Mouse (Mus musculus) liver, embryonic 12.5 days (tissue): ENCODE results near the gene Ankrd9. TPM values are rescaled to one million over a fixed set of nuclear protein-coding genes. Genes with fewer than 3 reads are reported as not detected.
A peak's percentile ranks its signal among the peaks of the same experiment; 100 is the strongest.

Experiments
- ATAC-seq: fragments of 200-750 bp; cut with Nextera tagmentation; 2 replicates; pipeline ENCODE4 v1.8.0; 2017; ENCODE audit warnings: moderate number of reproducible peaks, mild to moderate bottlenecking, moderate library complexity
- H3K27ac ChIP-seq: fragments of 300-500 bp; sonication (generic); 2 replicates; pipeline ENCODE4 v1.5.1; 2016; ENCODE audit warnings: mild to moderate bottlenecking
- H3K27me3 ChIP-seq: fragments of 300-500 bp; sonication (generic); replicated peaks from 2 replicates; pipeline ENCODE4 v1.6.1; 2016; ENCODE audit warnings: mild to moderate bottlenecking, moderate library complexity
- H3K36me3 ChIP-seq: fragments of 300-500 bp; sonication (generic); 2 replicates; pipeline ENCODE4 v1.6.1; 2016; ENCODE audit warnings: mild to moderate bottlenecking, moderate library complexity
- H3K4me1 ChIP-seq: fragments of 300-500 bp; sonication (generic); 2 replicates; pipeline ENCODE4 v1.6.1; 2016
- H3K4me2 ChIP-seq: fragments of 300-500 bp; sonication (generic); 2 replicates; pipeline ENCODE4 v1.6.1; 2016; ENCODE audit warnings: mild to moderate bottlenecking, moderate library complexity
- H3K4me3 ChIP-seq: fragments of 300-500 bp; sonication (generic); 2 replicates; pipeline ENCODE4 v1.5.1; 2016; ENCODE audit warnings: mild to moderate bottlenecking, moderate library complexity
- H3K9ac ChIP-seq: fragments of 300-500 bp; sonication (generic); 2 replicates; pipeline ENCODE4 v1.6.1; 2016; ENCODE audit warnings: mild to moderate bottlenecking, moderate library complexity
- H3K9me3 ChIP-seq: fragments of 300-500 bp; sonication (generic); replicated peaks from 2 replicates; pipeline ENCODE4 v1.6.1; 2016; ENCODE audit warnings: mild to moderate bottlenecking, moderate library complexity
- WGBS: fragments of 180-500 bp; shearing (Covaris S2); methylation state at CpG from one replicate; pipeline ENCODE4 v1.1.7; 2016; ENCODE audit not compliant: insufficient replicate concordance; 5-methylcytosine and 5-hydroxymethylcytosine counted together
- polyA plus RNA-seq: library from polyadenylated mRNA; unstranded; fragments of >200 nt; fragmentation: Nextera tagmentation; extraction: Ambion mirVana; gene quantifications from 2 replicates; pipeline ENCODE4 v1.2.1, GENCODE M21; 2016

Gene Ankrd9
- polyA plus RNA-seq: 62.2 TPM in 2 replicates

GRCm38 (mm10) chr12:110978607-110979406 lies at the start of gene Ankrd9:
Ankrd9 (minus strand) TSS chr12:110979040.
- peak within 1 kb of the TSS; percentile 84 for H3K4me2 ChIP-seq
- peak within 1 kb of the TSS; percentile 99 for H3K9ac ChIP-seq
- H3K27ac ChIP-seq: peak within 1 kb of the TSS; percentile 98
- H3K9me3 ChIP-seq: no peaks in the 10 kb centered on the region
- peaks cover 36% of the 10 kb centered on the region for H3K36me3 ChIP-seq
- H3K4me3 ChIP-seq: peak within 1 kb of the TSS; percentile 93
- peaks cover 65% of the 10 kb centered on the region for H3K4me1 ChIP-seq
- peak; percentile 86 for ATAC-seq
- H3K27me3 ChIP-seq: peaks cover 3% of the 10 kb centered on the region
- WGBS: 1% methylated on average over 87 of the region's 90 CpGs

- Histone ChIP-seq H3K9me3 (no peaks in the 10 kb centered on the region), H3K27ac (no peak overlapping the region), H3K4me1 (peaks cover 6% of the 10 kb centered on the region), H3K27me3 (no peaks in the 10 kb centered on the region), H3K4me3 (no peak overlapping the region), H3K36me3 (no peaks in the 10 kb centered on the region), H3K4me2 (no peak overlapping the region), H3K9ac (no peak overlapping the region)
- ATAC-seq: no peak
- WGBS: 28% methylated on average over 3 of the region's 3 CpGs
These were observed 42.7 kb upstream of the Ankrd9 start for GRCm38 (mm10) chr12:111021577-111021976.

- Histone ChIP-seq H3K4me2 (no peak overlapping the region), H3K4me3 (no peak overlapping the region), H3K9me3 (no peaks in the 10 kb centered on the region), H3K27me3 (no peaks in the 10 kb centered on the region), H3K4me1 (peaks cover 9% of the 10 kb centered on the region), H3K27ac (no peak overlapping the region), H3K9ac (no peak overlapping the region), H3K36me3 (no peaks in the 10 kb centered on the region)
- no peak for ATAC-seq
- 54% methylated on average over 1 of the region's 1 CpGs for WGBS
These were observed 42.3 kb upstream of the Ankrd9 start for GRCm38 (mm10) chr12:111021138-111021537.

GRCm38 (mm10) chr12:111019086-111019485 lies 40.2 kb upstream of the Ankrd9 start:
- Histone ChIP-seq H3K4me1 (peaks cover 9% of the 10 kb centered on the region), H3K27ac (no peak overlapping the region), H3K27me3 (no peaks in the 10 kb centered on the region), H3K4me3 (no peak overlapping the region), H3K9ac (no peak overlapping the region), H3K36me3 (no peaks in the 10 kb centered on the region), H3K9me3 (no peaks in the 10 kb centered on the region), H3K4me2 (no peak overlapping the region)
- WGBS: 78% methylated on average over 2 of the region's 2 CpGs
- no peak for ATAC-seq

GRCm38 (mm10) chr12:111018068-111018467 lies 39.2 kb upstream of the Ankrd9 start:
- H3K4me1 ChIP-seq: peaks cover 9% of the 10 kb centered on the region
- 89% methylated on average over 11 of the region's 11 CpGs for WGBS
- no peak overlapping the region for H3K4me3 ChIP-seq
- no peak overlapping the region for H3K4me2 ChIP-seq
- H3K9ac ChIP-seq: no peak overlapping the region
- H3K27me3 ChIP-seq: no peaks in the 10 kb centered on the region
- ATAC-seq: no peak
- H3K36me3 ChIP-seq: no peaks in the 10 kb centered on the region
- H3K9me3 ChIP-seq: no peaks in the 10 kb centered on the region; the same call in 1 of the 2 replicates
- no peak overlapping the region for H3K27ac ChIP-seq

GRCm38 (mm10) chr12:111016807-111017206 lies 38.0 kb upstream of the Ankrd9 start:
- Histone ChIP-seq H3K27me3 (no peaks in the 10 kb centered on the region), H3K9ac (no peak overlapping the region), H3K27ac (no peak overlapping the region), H3K4me3 (no peak overlapping the region), H3K4me2 (no peak overlapping the region), H3K4me1 (peaks cover 8% of the 10 kb centered on the region), H3K36me3 (no peaks in the 10 kb centered on the region), H3K9me3 (no peaks in the 10 kb centered on the region; the same call in 1 of the 2 replicates)
- no peak for ATAC-seq
- WGBS: 46% methylated on average over 3 of the region's 3 CpGs

GRCm38 (mm10) chr12:111009615-111010257 lies 30.9 kb upstream of the Ankrd9 start:
- Histone ChIP-seq H3K4me1 (peaks cover 61% of the 10 kb centered on the region), H3K27me3 (no peaks in the 10 kb centered on the region), H3K9ac (peak overlapping the region; percentile 33), H3K4me3 (no peak overlapping the region), H3K27ac (peak overlapping the region; percentile 64), H3K36me3 (no peaks in the 10 kb centered on the region), H3K9me3 (no peaks in the 10 kb centered on the region; the same call in 1 of the 2 replicates), H3K4me2 (peak overlapping the region; percentile 36)
- WGBS: 25% methylated on average over 6 of the region's 6 CpGs
- peak; percentile 70 for ATAC-seq

GRCm38 (mm10) chr12:111008500-111009490 lies 30.0 kb upstream of the Ankrd9 start:
- ATAC-seq: peak; percentile 34; the same call in 1 of the 2 replicates

GRCm38 (mm10) chr12:111007134-111008103 lies 28.6 kb upstream of the Ankrd9 start:
- Histone ChIP-seq H3K4me2 (peak overlapping the region; percentile 36), H3K27me3 (no peaks in the 10 kb centered on the region), H3K9ac (peak overlapping the region; percentile 15), H3K27ac (peak overlapping the region; percentile 64), H3K4me1 (peaks cover 70% of the 10 kb centered on the region), H3K36me3 (no peaks in the 10 kb centered on the region), H3K9me3 (no peaks in the 10 kb centered on the region), H3K4me3 (no peak overlapping the region)
- 24% methylated on average over 14 of the region's 14 CpGs for WGBS
- ATAC-seq: peak; percentile 63

More at GRCm38 (mm10) chr12:111008500-111009490, 30.0 kb upstream of the Ankrd9 start:
- WGBS: 50% methylated on average over 11 of the region's 11 CpGs
- Histone ChIP-seq H3K9ac (peak overlapping the region; percentile 12), H3K4me3 (no peak overlapping the region), H3K4me2 (peak overlapping the region; percentile 36), H3K4me1 (peaks cover 68% of the 10 kb centered on the region), H3K27ac (peak overlapping the region; percentile 64), H3K36me3 (no peaks in the 10 kb centered on the region), H3K9me3 (no peaks in the 10 kb centered on the region; the same call in 1 of the 2 replicates), H3K27me3 (no peaks in the 10 kb centered on the region)

GRCm38 (mm10) chr12:111006339-111006738 lies 27.5 kb upstream of the Ankrd9 start:
- no peaks in the 10 kb centered on the region for H3K9me3 ChIP-seq
- H3K4me3 ChIP-seq: no peak overlapping the region
- peak overlapping the region; percentile 64; the same call in 1 of the 2 replicates for H3K27ac ChIP-seq
- no peaks in the 10 kb centered on the region for H3K27me3 ChIP-seq
- H3K36me3 ChIP-seq: no peaks in the 10 kb centered on the region
- no peak for ATAC-seq
- peaks cover 66% of the 10 kb centered on the region for H3K4me1 ChIP-seq
- WGBS: 72% methylated on average over 5 of the region's 5 CpGs
- H3K9ac ChIP-seq: no peak overlapping the region
- no peak overlapping the region for H3K4me2 ChIP-seq
